Mouse (Mus musculus) kidney, adult 2 months (tissue): ENCODE measurements around the gene Vwa2.

ENCODE experiments used
- CTCF ChIP-seq: fragments of 200-500 bp; conservative IDR thresholded peaks from 2 replicates; pipeline ENCODE4 v1.5.1; 2011; ENCODE audit warnings: low read depth, mild to moderate bottlenecking, control low read depth, low read length, moderate library complexity, mixed read lengths; ENCODE audit not compliant: insufficient read depth, insufficient read length
- POLR2A ChIP-seq: fragments of 200-500 bp; IDR thresholded peaks from one replicate; pipeline ENCODE4 v1.6.1; 2011; ENCODE audit warnings: low read depth, low read length, control low read depth

DNA sequence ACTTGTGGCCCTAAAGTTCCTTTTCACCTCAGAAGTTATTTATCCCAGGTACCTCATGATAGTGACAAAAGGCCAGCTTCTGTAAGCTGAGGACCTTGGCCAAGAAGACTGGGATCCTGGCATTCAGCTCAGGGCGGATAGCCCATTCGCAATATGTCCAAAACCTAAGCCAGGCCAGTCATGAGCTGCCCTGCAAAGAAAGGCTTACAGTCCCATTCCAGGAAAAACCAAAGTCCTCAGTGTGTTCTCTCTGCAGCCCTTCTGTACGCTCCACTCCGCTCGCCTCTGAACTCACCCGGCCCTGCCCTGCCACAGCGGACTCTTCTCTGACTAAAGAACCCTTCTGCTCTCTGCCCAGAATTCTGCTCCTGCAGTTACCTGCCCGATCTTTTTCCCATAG lies 62.2 kb downstream of the Vwa2 start:
- TF ChIP-seq CTCF (no peak), POLR2A (no peak)
